Mouse (Mus musculus): Measurements from ENCODE around the gene Muc4.

The Muc4 gene

GRCm38 (mm10) chr16:32807408-32808185, 71.9 kb downstream of the Muc4 start:
- peak; percentile 73 for DNase-seq

GRCm38 (mm10) chr16:32810321-32810720, 74.6 kb downstream of the Muc4 start, which contains the start of gene Smbd1:
Gene Smbd1 (minus strand): TSS chr16:32810477.
- no peak for DNase-seq

GRCm38 (mm10) chr16:32812888-32813361, 77.2 kb downstream of the Muc4 start:
- DNase-seq, result peak; percentile 93

- DNase-seq, result no peak
Measured at GRCm38 (mm10) chr16:32813362-32813761, 77.7 kb downstream of the Muc4 start.

GRCm38 (mm10) chr16:32813771-32814170, 78.1 kb downstream of the Muc4 start:
- no peak for DNase-seq

GRCm38 (mm10) chr16:32814539-32814938, 78.9 kb downstream of the Muc4 start:
- peak; percentile 51 for DNase-seq

GRCm38 (mm10) chr16:32815160-32815605, 79.5 kb downstream of the Muc4 start:
- DNase-seq, result peak; percentile 51

- DNase-seq, result peak; percentile 32
Measured at GRCm38 (mm10) chr16:32818036-32818435, 82.3 kb downstream of the Muc4 start.

GRCm38 (mm10) chr16:32818441-32818840, 82.8 kb downstream of the Muc4 start:
- no peak for DNase-seq

GRCm38 (mm10) chr16:32821772-32822449, 86.2 kb downstream of the Muc4 start:
- peak; percentile 63 for DNase-seq

- DNase-seq, result peak; percentile 28
Measured at GRCm38 (mm10) chr16:32822450-32822827, 86.8 kb downstream of the Muc4 start.

GRCm38 (mm10) chr16:32822881-32823280, 87.2 kb downstream of the Muc4 start:
- DNase-seq, result no peak

GRCm38 (mm10) chr16:32823487-32823886, 87.8 kb downstream of the Muc4 start:
- no peak for DNase-seq

- DNase-seq, result no peak
Measured at GRCm38 (mm10) chr16:32824061-32824460, 88.4 kb downstream of the Muc4 start.

- no peak for DNase-seq
Measured at GRCm38 (mm10) chr16:32825380-32825779, 89.7 kb downstream of the Muc4 start.

GRCm38 (mm10) chr16:32826521-32826920, 90.8 kb downstream of the Muc4 start:
- DNase-seq, result peak; percentile 20

- no peak for DNase-seq
Measured at GRCm38 (mm10) chr16:32829104-32829503, 93.4 kb downstream of the Muc4 start.

GRCm38 (mm10) chr16:32831501-32831900, 95.8 kb downstream of the Muc4 start:
- DNase-seq, result no peak

Measured in lung, postnatal 10 days (tissue).